Mouse (Mus musculus): ENCODE results near the gene B3gnt3. TPM values are rescaled to one million over a fixed set of nuclear protein-coding genes. Genes with fewer than 3 reads are reported as not detected.

Gene B3gnt3
- total RNA-seq, 2 experiments from 2014 or later, result 0.33 to 0.59 TPM

GRCm38 (mm10) chr8:71657816-71658215 is 43.8 kb downstream of the B3gnt3 start:
- DNase-seq (ENCODE audit: low spot score in 2 of 2), result no peak

DNA sequence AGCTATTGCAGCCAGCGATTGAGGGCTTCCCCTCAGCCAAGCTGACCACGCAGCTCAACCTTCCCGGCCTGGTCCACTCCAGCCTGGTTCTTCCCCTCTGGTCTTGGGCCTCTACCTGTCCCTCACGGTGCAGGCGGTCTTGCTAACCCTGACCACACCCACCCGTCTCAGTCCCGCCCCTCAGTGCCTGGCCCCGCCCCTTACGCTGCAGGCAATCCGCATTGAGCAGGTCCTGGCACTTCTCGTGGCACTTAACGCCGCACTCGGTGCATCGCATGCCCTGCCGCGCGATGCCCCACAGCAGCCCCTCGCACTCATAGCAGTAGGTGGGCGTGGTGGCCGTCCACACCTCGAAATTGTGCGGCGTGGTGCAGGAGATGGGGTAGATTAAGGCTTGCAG is 47.0 kb downstream of the B3gnt3 start:
- DNase-seq (ENCODE audit: low spot score in 2 of 2), result no peak

DNA sequence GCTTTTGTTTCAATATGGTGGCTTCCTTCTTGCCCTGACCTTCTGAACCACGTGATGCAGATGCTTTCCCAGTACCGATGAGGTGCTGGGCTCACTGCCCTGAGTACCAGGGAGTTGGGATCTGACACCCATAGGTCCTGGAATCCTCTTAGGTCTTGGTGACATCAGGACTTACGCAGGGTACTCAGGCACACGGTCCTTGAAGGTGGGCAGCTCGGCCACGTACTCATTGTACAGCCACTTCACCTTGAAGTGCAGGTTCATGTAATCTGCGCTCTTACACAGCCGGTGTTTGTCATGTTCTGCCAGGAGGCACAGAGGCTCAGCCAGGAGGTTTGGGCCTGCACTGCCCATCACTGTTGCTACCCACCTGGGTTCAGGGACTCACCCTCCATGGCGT is 56.1 kb downstream of the B3gnt3 start:
- no peak for DNase-seq (ENCODE audit: low spot score in 2 of 2)

Other genes starting within 250 kb of the B3gnt3 start
- gene Abhd8, start 238.1 kb downstream of the B3gnt3 start, total RNA-seq (2021), result 100 to 1,000 TPM; 287 to 312 TPM
- 10 to 100 TPM; 48.1 to 48.9 TPM for gene Mrpl34, start 236.8 kb downstream of the B3gnt3 start, total RNA-seq (2021)
- gene Dda1, start 232.6 kb downstream of the B3gnt3 start, total RNA-seq (2021), result 10 to 100 TPM; 82.5 to 91.6 TPM
- 10 to 100 TPM; 48.4 to 49.2 TPM for gene Ano8, start 215.8 kb downstream of the B3gnt3 start, total RNA-seq (2021)
- gene Gtpbp3, start 213.7 kb downstream of the B3gnt3 start, total RNA-seq (2021), result 10 to 100 TPM; 30.4 to 36.1 TPM
- gene Plvap, start 190.0 kb downstream of the B3gnt3 start, total RNA-seq (2021), result 1 to 10 TPM; 7.4 to 7.9 TPM
- gene Ccdc194, start 176.1 kb downstream of the B3gnt3 start, total RNA-seq (2021), result not detected
- gene Bst2, start 164.3 kb downstream of the B3gnt3 start, total RNA-seq (2021), result 1 to 10 TPM; 3.8 to 5.4 TPM
- gene Mvb12a, start 158.9 kb downstream of the B3gnt3 start, total RNA-seq (2021), result 10 to 100 TPM; 29.9 to 37.9 TPM
- under 1 TPM in 1 of 2 experiments, not detected in 1; 0.20 TPM for gene Tmem221, start 142.9 kb downstream of the B3gnt3 start, total RNA-seq (2021)
- under 1 TPM; 0.12 to 0.15 TPM for gene Nxnl1, start 135.2 kb downstream of the B3gnt3 start, total RNA-seq (2021)
- 100 to 1,000 TPM; 105 to 126 TPM for gene Slc27a1, start 132.9 kb downstream of the B3gnt3 start, total RNA-seq (2021)
- 10 to 100 TPM; 32.0 to 33.1 TPM for gene Pgls, start 109.6 kb downstream of the B3gnt3 start, total RNA-seq (2021)
- gene Fam129c, start 104.1 kb downstream of the B3gnt3 start, total RNA-seq (2021), result 1 to 10 TPM; 2.5 to 3.1 TPM
- 10 to 100 TPM; 53.7 to 54.1 TPM for gene Colgalt1, start 90.8 kb downstream of the B3gnt3 start, total RNA-seq (2021)
- gene Unc13a, start 30.0 kb downstream of the B3gnt3 start, total RNA-seq (2021), result 100 to 1,000 TPM; 226 to 246 TPM
- gene Jak3, start 25.5 kb downstream of the B3gnt3 start, total RNA-seq (2021), result 1 to 10 TPM; 3.7 to 4.4 TPM
- gene Insl3, start 12.6 kb downstream of the B3gnt3 start, total RNA-seq (2021), result 1 to 10 TPM; 1.7 to 1.8 TPM
- gene Fcho1, start 23.9 kb upstream of the B3gnt3 start, total RNA-seq (2021), result 10 to 100 TPM; 94.9 to 99.9 TPM
- 10 to 100 TPM; 11.5 to 11.6 TPM for gene Zfp709, start 180.2 kb upstream of the B3gnt3 start, total RNA-seq (2021)
- gene Zfp882, start 206.8 kb upstream of the B3gnt3 start, total RNA-seq (2021), result 10 to 100 TPM; 15.2 to 16.2 TPM
- gene Zfp617, start 206.8 kb upstream of the B3gnt3 start, total RNA-seq (2021), result 10 to 100 TPM; 24.5 to 26.0 TPM
- gene Zfp961, start 249.2 kb upstream of the B3gnt3 start, total RNA-seq (2021), result 10 to 100 TPM; 16.7 to 20.0 TPM